Mouse (Mus musculus) midbrain, embryonic 12.5 days (tissue): ENCODE measurements around the gene Acaa1a. TPM values are rescaled to one million over a fixed set of nuclear protein-coding genes. Genes with fewer than 3 reads are reported as not detected.
"Not testable (repeated sequence)": the region's sequence is repeated elsewhere in the genome, so short reads cannot be mapped to it uniquely, and the experiment has no call there.

Experiments used
- ATAC-seq: fragments of 200-750 bp; cut with Nextera tagmentation; 2 replicates; pipeline ENCODE4 v1.8.0; 2017; ENCODE audit warnings: low read depth, moderate TSS enrichment, moderate library complexity; ENCODE audit not compliant: low FRiP score
- H3K27ac ChIP-seq: fragments of 300-500 bp; sonication (generic); replicated peaks from 2 replicates; pipeline ENCODE4 v1.5.1; 2016; ENCODE audit warnings: mild to moderate bottlenecking
- H3K27me3 ChIP-seq: fragments of 300-500 bp; sonication (generic); 2 replicates; pipeline ENCODE4 v1.6.1; 2016; ENCODE audit warnings: mild to moderate bottlenecking
- H3K36me3 ChIP-seq: fragments of 300-500 bp; sonication (generic); 2 replicates; pipeline ENCODE4 v1.6.1; 2016
- H3K4me1 ChIP-seq: fragments of 300-500 bp; sonication (generic); 2 replicates; pipeline ENCODE4 v1.6.1; 2016
- H3K4me2 ChIP-seq: fragments of 300-500 bp; sonication (generic); replicated peaks from 2 replicates; pipeline ENCODE4 v1.6.1; 2016; ENCODE audit warnings: mild to moderate bottlenecking, moderate library complexity
- H3K4me3 ChIP-seq: fragments of 300-500 bp; sonication (generic); 2 replicates; pipeline ENCODE4 v1.5.1; 2016; ENCODE audit warnings: mild to moderate bottlenecking
- H3K9ac ChIP-seq: fragments of 300-500 bp; sonication (generic); replicated peaks from 2 replicates; pipeline ENCODE4 v1.6.1; 2016; ENCODE audit warnings: mild to moderate bottlenecking, moderate library complexity
- H3K9me3 ChIP-seq: fragments of 300-500 bp; sonication (generic); 2 replicates; pipeline ENCODE4 v1.6.1; 2016; ENCODE audit warnings: mild to moderate bottlenecking
- WGBS: fragments of 180-500 bp; shearing (Covaris S2); methylation state at CpG from one replicate; pipeline ENCODE4 v1.1.7; 2016; 5-methylcytosine and 5-hydroxymethylcytosine counted together
- polyA plus RNA-seq: library from polyadenylated mRNA; unstranded; fragments of >200 nt; fragmentation: Nextera tagmentation; extraction: Ambion mirVana; gene quantifications from 2 replicates; pipeline ENCODE4 v1.2.1, GENCODE M21; 2016

Acaa1a gene
- polyA plus RNA-seq, 1 experiment from 2014 or later, result 82.2 TPM

GRCm38 (mm10) chr9:119363229-119363628 is 23.8 kb downstream of the Acaa1a start:
- Histone ChIP-seq H3K27me3 (no peaks in the 10 kb centered on the region), H3K9ac (no peak overlapping the region), H3K4me2 (no peak overlapping the region), H3K36me3 (0 out of 2 replicates have a peak, but pooled peaks cover 4% of the 10 kb centered on the region), H3K27ac (no peak overlapping the region), H3K9me3 (no peaks in the 10 kb centered on the region), H3K4me1 (no peaks in the 10 kb centered on the region), H3K4me3 (no peak overlapping the region)
- 93% methylated on average over 12 of the region's 12 CpGs for WGBS
- ATAC-seq, result no peak

GRCm38 (mm10) chr9:119365284-119365683 is 25.8 kb downstream of the Acaa1a start, which contains the start of gene Slc22a14:
Gene Slc22a14 (minus strand): TSS chr9:119365553.
- no peak within 1 kb of the TSS for H3K4me3 ChIP-seq
- ATAC-seq, result no peak
- no peaks in the 10 kb centered on the region for H3K9me3 ChIP-seq
- H3K27ac ChIP-seq, result no peak within 1 kb of the TSS
- no peak within 1 kb of the TSS for H3K4me2 ChIP-seq
- 0 out of 2 replicates have a peak, but pooled peaks cover 4% of the 10 kb centered on the region for H3K36me3 ChIP-seq
- no peaks in the 10 kb centered on the region for H3K4me1 ChIP-seq
- H3K27me3 ChIP-seq, result no peaks in the 10 kb centered on the region
- H3K9ac ChIP-seq, result no peak within 1 kb of the TSS
- WGBS, result 87% methylated on average over 7 of the region's 7 CpGs

GRCm38 (mm10) chr9:119368367-119368766 is 28.9 kb downstream of the Acaa1a start:
- WGBS, result 89% methylated on average over 3 of the region's 3 CpGs
- Histone ChIP-seq H3K27me3 (no peaks in the 10 kb centered on the region), H3K4me3 (no peak overlapping the region), H3K27ac (no peak overlapping the region), H3K9me3 (no peaks in the 10 kb centered on the region), H3K4me2 (no peak overlapping the region), H3K9ac (no peak overlapping the region), H3K4me1 (no peaks in the 10 kb centered on the region), H3K36me3 (0 out of 2 replicates have a peak, but pooled peaks cover 4% of the 10 kb centered on the region)
- no peak for ATAC-seq

GRCm38 (mm10) chr9:119370770-119371169 is 31.3 kb downstream of the Acaa1a start:
- not testable (repeated sequence) for H3K9me3 ChIP-seq, H3K4me2 ChIP-seq, H3K9ac ChIP-seq, ATAC-seq, H3K27ac ChIP-seq, H3K27me3 ChIP-seq, H3K4me3 ChIP-seq, H3K4me1 ChIP-seq, H3K36me3 ChIP-seq
- 86% methylated on average over 4 of the region's 4 CpGs for WGBS

GRCm38 (mm10) chr9:119371251-119371650 is 31.8 kb downstream of the Acaa1a start:
- Histone ChIP-seq H3K9me3 (no peaks in the 10 kb centered on the region), H3K9ac (no peak overlapping the region), H3K4me1 (no peaks in the 10 kb centered on the region), H3K27me3 (no peaks in the 10 kb centered on the region), H3K27ac (no peak overlapping the region), H3K4me2 (no peak overlapping the region), H3K4me3 (no peak overlapping the region), H3K36me3 (0 out of 2 replicates have a peak, but pooled peaks cover 4% of the 10 kb centered on the region)
- ATAC-seq, result no peak
- 80% methylated on average over 4 of the region's 4 CpGs for WGBS

- H3K27ac ChIP-seq, result no peak overlapping the region
- 0 out of 2 replicates have a peak, but pooled peaks cover 4% of the 10 kb centered on the region for H3K36me3 ChIP-seq
- no peaks in the 10 kb centered on the region for H3K9me3 ChIP-seq
- no peaks in the 10 kb centered on the region for H3K4me1 ChIP-seq
- H3K9ac ChIP-seq, result no peak overlapping the region
- no peak for ATAC-seq
- H3K27me3 ChIP-seq, result no peaks in the 10 kb centered on the region
- 75% methylated on average over 3 of the region's 3 CpGs for WGBS
- no peak overlapping the region for H3K4me3 ChIP-seq
- H3K4me2 ChIP-seq, result no peak overlapping the region
These were observed 35.5 kb downstream of the Acaa1a start for GRCm38 (mm10) chr9:119375008-119375407.

- ATAC-seq, result no peak
- WGBS, result 69% methylated on average over 6 of the region's 6 CpGs
- Histone ChIP-seq H3K4me3 (no peak overlapping the region), H3K27ac (no peak overlapping the region), H3K4me1 (no peaks in the 10 kb centered on the region), H3K4me2 (no peak overlapping the region), H3K9me3 (no peaks in the 10 kb centered on the region), H3K9ac (no peak overlapping the region), H3K36me3 (0 out of 2 replicates have a peak, but pooled peaks cover 4% of the 10 kb centered on the region), H3K27me3 (no peaks in the 10 kb centered on the region)
These were observed 36.1 kb downstream of the Acaa1a start for GRCm38 (mm10) chr9:119375556-119375955.

- H3K4me2 ChIP-seq, result no peak overlapping the region
- H3K9ac ChIP-seq, result no peak overlapping the region
- ATAC-seq, result no peak
- H3K9me3 ChIP-seq, result no peaks in the 10 kb centered on the region
- no peaks in the 10 kb centered on the region for H3K4me1 ChIP-seq
- 94% methylated on average over 4 of the region's 4 CpGs for WGBS
- H3K27ac ChIP-seq, result no peak overlapping the region
- H3K27me3 ChIP-seq, result no peaks in the 10 kb centered on the region
- no peak overlapping the region for H3K4me3 ChIP-seq
- 0 out of 2 replicates have a peak, but pooled peaks cover 4% of the 10 kb centered on the region for H3K36me3 ChIP-seq
These were observed 38.8 kb downstream of the Acaa1a start for GRCm38 (mm10) chr9:119378231-119378630.

- no peak overlapping the region for H3K27ac ChIP-seq
- ATAC-seq, result no peak
- 67% methylated on average over 6 of the region's 6 CpGs for WGBS
- no peak overlapping the region for H3K9ac ChIP-seq
- H3K4me2 ChIP-seq, result no peak overlapping the region
- 0 out of 2 replicates have a peak, but pooled peaks cover 4% of the 10 kb centered on the region for H3K36me3 ChIP-seq
- no peak overlapping the region for H3K4me3 ChIP-seq
- no peaks in the 10 kb centered on the region for H3K27me3 ChIP-seq
- H3K4me1 ChIP-seq, result no peaks in the 10 kb centered on the region
- 0 out of 2 replicates have a peak, but pooled peaks cover 3% of the 10 kb centered on the region for H3K9me3 ChIP-seq
These were observed 43.1 kb downstream of the Acaa1a start for GRCm38 (mm10) chr9:119382603-119383002.

- Histone ChIP-seq H3K9me3 (0 out of 2 replicates have a peak, but pooled peaks cover 3% of the 10 kb centered on the region), H3K27me3 (no peaks in the 10 kb centered on the region), H3K36me3 (no peaks in the 10 kb centered on the region), H3K9ac (no peak overlapping the region), H3K4me3 (no peak overlapping the region), H3K4me2 (no peak overlapping the region), H3K27ac (no peak overlapping the region), H3K4me1 (no peaks in the 10 kb centered on the region)
- ATAC-seq, result no peak
- 58% methylated on average over 5 of the region's 5 CpGs for WGBS
These were observed 49.5 kb downstream of the Acaa1a start for GRCm38 (mm10) chr9:119388956-119389355.

GRCm38 (mm10) chr9:119390214-119390613 is 50.7 kb downstream of the Acaa1a start:
- 0 out of 2 replicates have a peak, but pooled peaks cover under 1% of the 10 kb centered on the region for H3K9me3 ChIP-seq
- H3K27me3 ChIP-seq, result no peaks in the 10 kb centered on the region
- no peaks in the 10 kb centered on the region for H3K36me3 ChIP-seq
- no peak overlapping the region for H3K27ac ChIP-seq
- no peak for ATAC-seq
- no peak overlapping the region for H3K4me3 ChIP-seq
- H3K4me1 ChIP-seq, result no peaks in the 10 kb centered on the region
- H3K4me2 ChIP-seq, result no peak overlapping the region
- 91% methylated on average over 2 of the region's 2 CpGs for WGBS
- no peak overlapping the region for H3K9ac ChIP-seq

GRCm38 (mm10) chr9:119394808-119395207 is 55.3 kb downstream of the Acaa1a start:
- H3K27ac ChIP-seq, result no peak overlapping the region
- WGBS, result 90% methylated on average over 1 of the region's 1 CpGs
- H3K27me3 ChIP-seq, result no peaks in the 10 kb centered on the region
- no peak overlapping the region for H3K4me2 ChIP-seq
- no peak for ATAC-seq
- H3K36me3 ChIP-seq, result no peaks in the 10 kb centered on the region
- H3K9me3 ChIP-seq, result no peaks in the 10 kb centered on the region
- no peak overlapping the region for H3K4me3 ChIP-seq
- H3K4me1 ChIP-seq, result no peaks in the 10 kb centered on the region
- no peak overlapping the region for H3K9ac ChIP-seq
